Mouse (Mus musculus) liver, embryonic 14.5 days (tissue): Measurements from ENCODE around the gene Slco1a4. TPM values are rescaled to one million over a fixed set of nuclear protein-coding genes. Genes with fewer than 3 reads are reported as not detected.

ENCODE experiments used
- ATAC-seq: fragments of 200-750 bp; cut with Nextera tagmentation; 2 replicates; pipeline ENCODE4 v1.8.0; 2017; ENCODE audit warnings: moderate number of reproducible peaks, mild to moderate bottlenecking, moderate library complexity; ENCODE audit not compliant: insufficient read depth
- DNase-seq, 3 experiments: peaks; one replicate each; pipeline ENCODE4 v3.0.0-alpha.2; 2012 to 2013; ENCODE audit warnings: low read depth in 3 of 3, low spot score in 3 of 3
- H3K27ac ChIP-seq: fragments of 300-500 bp; sonication (generic); 2 replicates; pipeline ENCODE4 v1.5.1; 2014; ENCODE audit warnings: moderate library complexity, mild to moderate bottlenecking, control low read depth, inconsistent platforms
- H3K27me3 ChIP-seq: fragments of 300-500 bp; sonication (generic); 2 replicates; pipeline ENCODE4 v1.6.1; 2014; ENCODE audit warnings: mild to moderate bottlenecking, low read length, moderate library complexity; ENCODE audit not compliant: control insufficient read depth, insufficient read depth
- H3K36me3 ChIP-seq: fragments of 300-500 bp; sonication (generic); replicated peaks from 2 replicates; pipeline ENCODE4 v1.6.1; 2014; ENCODE audit warnings: low read depth; ENCODE audit not compliant: control insufficient read depth, insufficient read depth
- H3K4me1 ChIP-seq, 2 experiments: fragments of 200-500 bp in 1 of 2; fragments of 300-500 bp in 1 of 2; sonication (generic) in 1 of 2; replicated peaks; 2 replicates each; pipeline ENCODE4 v1.6.1; 2012 to 2014; ENCODE audit warnings: antibody characterized with exemption in 1 of 2, inconsistent platforms in 1 of 2, low read length in 1 of 2; ENCODE audit not compliant: control insufficient read depth in 2 of 2, insufficient read depth in 2 of 2
- H3K4me2 ChIP-seq: fragments of 300-500 bp; sonication (generic); 2 replicates; pipeline ENCODE4 v1.6.1; 2014; ENCODE audit warnings: low read depth, mild to moderate bottlenecking, control low read depth, moderate library complexity
- H3K4me3 ChIP-seq, 2 experiments: fragments of 200-500 bp in 1 of 2; fragments of 300-500 bp in 1 of 2; sonication (generic) in 1 of 2; 2 replicates each; pipeline ENCODE4 v1.5.1; 2012 to 2014; ENCODE audit warnings: low read depth in 2 of 2, low read length in 2 of 2, mild to moderate bottlenecking in 2 of 2, control low read depth in 1 of 2, inconsistent platforms in 1 of 2, moderate library complexity in 1 of 2; ENCODE audit not compliant: insufficient read depth in 1 of 2
- H3K9ac ChIP-seq: fragments of 300-500 bp; sonication (generic); replicated peaks from 2 replicates; pipeline ENCODE4 v1.6.1; 2014; ENCODE audit warnings: mild to moderate bottlenecking, control low read depth, moderate library complexity
- H3K9me3 ChIP-seq: fragments of 300-500 bp; sonication (generic); 2 replicates; pipeline ENCODE4 v1.6.1; 2016; ENCODE audit warnings: low read length, mixed read lengths; ENCODE audit not compliant: control insufficient read depth
- CTCF ChIP-seq: IDR thresholded peaks from 2 replicates; pipeline ENCODE4 v1.5.1; 2016; ENCODE audit warnings: antibody characterized with exemption, low read depth, control low read depth
- EP300 ChIP-seq: IDR thresholded peaks from 2 replicates; pipeline ENCODE4 v1.6.1; 2016; ENCODE audit warnings: antibody characterized with exemption, low read depth
- WGBS: fragments of 180-500 bp; shearing (Covaris S2); extraction: QIAGEN DNeasy Blood & Tissue Kit; methylation state at CpG from one replicate; pipeline ENCODE4 v1.1.7; 2014; ENCODE audit not compliant: insufficient replicate concordance; 5-methylcytosine and 5-hydroxymethylcytosine counted together
- polyA plus RNA-seq, 2 experiments: library from polyadenylated mRNA; depleted of rRNA in 1 of 2; stranded (reverse) in 1 of 2; unstranded in 1 of 2; fragments of >200 nt; fragmentation: Nextera tagmentation in 1 of 2; extraction: Ambion mirVana in 1 of 2; gene quantifications; 2 replicates each; pipeline versions ENCODE4 v1.2.1 to v1.2.3; 2012 to 2014

Slco1a4 gene
- polyA plus RNA-seq, 2 experiments: not detected

- TF ChIP-seq CTCF: no peak
- no peak for TF ChIP-seq EP300
- 26% methylated on average over 4 of the region's 4 CpGs for WGBS
- ATAC-seq: no peak
- Histone ChIP-seq H3K4me2 (no peak overlapping the region), H3K27ac (no peak overlapping the region), H3K4me3 (no peak overlapping the region), H3K27me3 (no peaks in the 10 kb centered on the region), H3K9me3 (no peaks in the 10 kb centered on the region), H3K9ac (no peak overlapping the region), H3K4me1 (no peaks in the 10 kb centered on the region), H3K36me3 (no peaks in the 10 kb centered on the region)
- DNase-seq: no peak
Measured at GRCm38 (mm10) chr6:141849051-141849450, 6.9 kb downstream of the Slco1a4 start.

GRCm38 (mm10) chr6:141797837-141798236 is 58.2 kb downstream of the Slco1a4 start:
- no peak overlapping the region for H3K9ac ChIP-seq
- 13% methylated on average over 1 of the region's 1 CpGs for WGBS
- no peaks in the 10 kb centered on the region for H3K9me3 ChIP-seq
- no peak overlapping the region for H3K27ac ChIP-seq
- peak; percentile 47 for TF ChIP-seq CTCF
- no peak for TF ChIP-seq EP300
- no peak overlapping the region for H3K4me2 ChIP-seq
- H3K27me3 ChIP-seq: no peaks in the 10 kb centered on the region
- no peaks in the 10 kb centered on the region for H3K4me1 ChIP-seq
- no peak for DNase-seq
- H3K36me3 ChIP-seq: no peaks in the 10 kb centered on the region
- H3K4me3 ChIP-seq: no peak overlapping the region
- ATAC-seq: no peak

- WGBS: 53% methylated on average over 2 of the region's 2 CpGs
- H3K27ac ChIP-seq: no peak overlapping the region
- no peaks in the 10 kb centered on the region for H3K9me3 ChIP-seq
- no peak overlapping the region for H3K4me2 ChIP-seq
- no peak overlapping the region for H3K9ac ChIP-seq
- H3K27me3 ChIP-seq: no peaks in the 10 kb centered on the region
- H3K4me1 ChIP-seq: no peaks in the 10 kb centered on the region
- ATAC-seq (no peak), DNase-seq (no peak)
- no peak for TF ChIP-seq EP300
- H3K36me3 ChIP-seq: no peaks in the 10 kb centered on the region
- no peak overlapping the region for H3K4me3 ChIP-seq
Measured at GRCm38 (mm10) chr6:141774476-141774875, 81.5 kb downstream of the Slco1a4 start.

GRCm38 (mm10) chr6:141773710-141774109 is 82.3 kb downstream of the Slco1a4 start, which contains the start of gene Gm5724:
TSS of gene Gm5724 (minus strand) at chr6:141773810.
- no peaks in the 10 kb centered on the region for H3K27me3 ChIP-seq
- DNase-seq: no peak
- 52% methylated on average over 3 of the region's 3 CpGs for WGBS

More at GRCm38 (mm10) chr6:141773710-141774109, 82.3 kb downstream of the Slco1a4 start, which contains the start of gene Gm5724:
- H3K4me2 ChIP-seq: no peak within 1 kb of the TSS
- no peak for TF ChIP-seq CTCF
- no peak for TF ChIP-seq EP300
- no peaks in the 10 kb centered on the region for H3K36me3 ChIP-seq
- H3K4me3 ChIP-seq: no peak within 1 kb of the TSS
- H3K9ac ChIP-seq: no peak within 1 kb of the TSS
- no peak within 1 kb of the TSS for H3K27ac ChIP-seq
- H3K4me1 ChIP-seq: no peaks in the 10 kb centered on the region
- H3K9me3 ChIP-seq: no peaks in the 10 kb centered on the region
- ATAC-seq: no peak

Other genes with a start within 250 kb of the Slco1a4 start
- gene Slco1b2, start 226.7 kb downstream of the Slco1a4 start, polyA plus RNA-seq (2012; rRNA removed): 0.25 and 0.37 TPM in 2 replicates
- gene Slco1b2, start 226.7 kb downstream of the Slco1a4 start, polyA plus RNA-seq (2014; fragmentation: Nextera tagmentation; extraction: Ambion mirVana): 1.6 and 1.8 TPM in 2 replicates
- gene Gm5724, start 82.4 kb downstream of the Slco1a4 start, polyA plus RNA-seq (2012; rRNA removed): not detected in 2 replicates
- not detected in 2 replicates for gene Gm5724, start 82.4 kb downstream of the Slco1a4 start, polyA plus RNA-seq (2014; fragmentation: Nextera tagmentation; extraction: Ambion mirVana)
- not detected in 2 replicates for gene Slco1a1, start 90.8 kb upstream of the Slco1a4 start, polyA plus RNA-seq (2012; rRNA removed)
- gene Slco1a1, start 90.8 kb upstream of the Slco1a4 start, polyA plus RNA-seq (2014; fragmentation: Nextera tagmentation; extraction: Ambion mirVana): not detected in 2 replicates
- gene Gm6614, start 155.2 kb upstream of the Slco1a4 start, polyA plus RNA-seq (2012; rRNA removed): not detected in 2 replicates
- gene Gm6614, start 155.2 kb upstream of the Slco1a4 start, polyA plus RNA-seq (2014; fragmentation: Nextera tagmentation; extraction: Ambion mirVana): not detected in 2 replicates